Mouse (Mus musculus) thymus, adult 2 months (tissue): ENCODE measurements around the gene Med12l.
"Not testable (repeated sequence)": the region's sequence is repeated elsewhere in the genome, so short reads cannot be mapped to it uniquely, and the experiment has no call there.

Experiments used
- CTCF ChIP-seq: fragments of 200-500 bp; IDR thresholded peaks from 2 replicates; pipeline ENCODE4 v1.5.1; 2012; ENCODE audit warnings: mild to moderate bottlenecking, control low read depth, low read length, moderate library complexity, borderline replicate concordance; ENCODE audit not compliant: control insufficient read depth, poor library complexity, insufficient read depth; ENCODE audit errors: extremely low read depth
- POLR2A ChIP-seq: fragments of 200-500 bp; IDR thresholded peaks from 2 replicates; pipeline ENCODE4 v1.6.1; 2012; ENCODE audit warnings: mild to moderate bottlenecking, low read length, control low read depth, moderate library complexity; ENCODE audit not compliant: control insufficient read depth, poor library complexity, insufficient read depth; ENCODE audit errors: extremely low read depth

DNA sequence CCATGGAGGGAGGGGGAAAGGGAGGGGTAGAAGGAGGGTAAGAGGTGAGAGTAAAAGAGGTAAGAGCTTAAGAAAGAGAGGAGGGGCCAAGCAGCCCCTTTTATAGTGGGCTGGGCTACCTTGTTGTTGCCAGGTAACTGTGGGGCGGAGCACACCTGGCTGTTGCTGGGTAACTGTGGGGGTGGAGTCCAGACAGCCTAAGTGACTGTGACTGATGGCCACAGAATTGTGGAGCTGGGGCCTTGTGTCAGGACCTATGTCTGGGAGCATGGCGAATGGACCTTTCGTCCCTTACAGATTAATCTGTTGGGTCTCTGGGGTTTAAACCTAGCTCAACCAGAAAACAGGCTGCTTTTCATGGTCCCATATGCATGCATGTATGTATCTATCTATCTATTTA, 104.2 kb downstream of the Med12l start:
- TF ChIP-seq CTCF, POLR2A: not testable (repeated sequence)
